Mouse (Mus musculus) heart, embryonic 12.5 days (tissue): ENCODE measurements around the gene Ppp3r1. TPM values are rescaled to one million over a fixed set of nuclear protein-coding genes. Genes with fewer than 3 reads are reported as not detected.

Experiments used
- ATAC-seq: fragments of 200-750 bp; cut with Nextera tagmentation; 2 replicates; pipeline ENCODE4 v1.8.0; 2017; ENCODE audit warnings: moderate TSS enrichment, moderate library complexity; ENCODE audit not compliant: insufficient number of reproducible peaks, low FRiP score
- H3K27ac ChIP-seq: fragments of 300-500 bp; sonication (generic); 2 replicates; pipeline ENCODE4 v1.5.1; 2016; ENCODE audit warnings: mild to moderate bottlenecking, moderate library complexity; ENCODE audit not compliant: poor library complexity, severe bottlenecking
- H3K27me3 ChIP-seq: fragments of 300-500 bp; sonication (generic); replicated peaks from 2 replicates; pipeline ENCODE4 v1.6.1; 2016; ENCODE audit warnings: mild to moderate bottlenecking, moderate library complexity
- H3K36me3 ChIP-seq: fragments of 300-500 bp; sonication (generic); 2 replicates; pipeline ENCODE4 v1.6.1; 2016; ENCODE audit warnings: mild to moderate bottlenecking, moderate library complexity
- H3K4me1 ChIP-seq: fragments of 300-500 bp; sonication (generic); replicated peaks from 2 replicates; pipeline ENCODE4 v1.6.1; 2016; ENCODE audit warnings: mild to moderate bottlenecking
- H3K4me2 ChIP-seq: fragments of 300-500 bp; sonication (generic); 2 replicates; pipeline ENCODE4 v1.6.1; 2016; ENCODE audit warnings: mild to moderate bottlenecking, moderate library complexity
- H3K4me3 ChIP-seq: fragments of 300-500 bp; sonication (generic); 2 replicates; pipeline ENCODE4 v1.5.1; 2016; ENCODE audit warnings: mild to moderate bottlenecking
- H3K9ac ChIP-seq: fragments of 300-500 bp; sonication (generic); 2 replicates; pipeline ENCODE4 v1.6.1; 2016; ENCODE audit warnings: mild to moderate bottlenecking, moderate library complexity
- H3K9me3 ChIP-seq: fragments of 300-500 bp; sonication (generic); replicated peaks from 2 replicates; pipeline ENCODE4 v1.6.1; 2016; ENCODE audit warnings: mild to moderate bottlenecking, moderate library complexity
- WGBS: fragments of 180-500 bp; shearing (Covaris S2); methylation state at CpG from one replicate; pipeline ENCODE4 v1.1.7; 2016; 5-methylcytosine and 5-hydroxymethylcytosine counted together
- polyA plus RNA-seq: library from polyadenylated mRNA; unstranded; fragments of >200 nt; fragmentation: Nextera tagmentation; extraction: Ambion mirVana; gene quantifications from 2 replicates; pipeline ENCODE4 v1.2.1, GENCODE M21; 2016

The Ppp3r1 gene
- polyA plus RNA-seq, 1 experiment from 2014 or later: 85.1 TPM

DNA sequence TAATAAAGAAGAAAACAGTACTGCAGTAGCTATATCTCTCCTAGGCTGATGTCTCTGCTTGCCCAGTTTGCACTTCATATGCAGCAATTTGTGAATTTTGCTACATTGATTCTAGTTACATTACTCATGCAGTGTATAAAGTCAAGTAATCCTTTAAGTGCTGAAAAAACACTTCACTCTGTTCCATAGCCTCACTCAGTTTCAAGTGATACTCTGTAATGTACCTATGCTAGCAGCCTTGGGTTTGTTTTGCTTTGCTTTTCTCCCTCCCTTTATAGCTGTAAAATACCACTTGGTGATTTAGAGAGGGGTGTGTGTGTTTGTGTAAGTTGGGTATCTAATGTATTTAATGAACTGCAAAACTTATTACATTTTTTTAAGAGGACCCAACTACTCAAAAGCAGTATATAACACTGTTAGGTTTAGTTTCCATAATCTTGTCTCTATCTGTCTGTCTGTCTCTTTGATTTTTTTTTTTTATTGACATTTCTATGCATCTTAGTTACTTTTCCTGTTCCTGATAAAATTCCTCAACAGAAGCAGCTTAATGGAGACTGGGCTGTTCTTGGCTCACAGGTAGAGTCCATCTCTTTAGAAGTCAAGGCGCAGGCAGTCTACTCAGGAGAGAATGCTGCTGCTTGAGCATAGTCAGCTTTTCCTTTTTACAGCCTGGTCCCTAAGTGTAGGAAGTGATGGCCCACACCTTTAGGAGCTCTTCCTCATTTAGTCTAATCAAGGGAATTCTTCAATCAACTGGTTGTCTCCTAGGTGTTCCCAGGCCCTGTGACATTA is 12.1 kb downstream of the Ppp3r1 start:
- no peak for ATAC-seq
- Histone ChIP-seq H3K4me1 (peaks cover 31% of the 10 kb centered on the region), H3K9ac (no peak overlapping the region), H3K36me3 (peaks cover 9% of the 10 kb centered on the region; the same call in 1 of the 2 replicates), H3K4me2 (no peak overlapping the region), H3K27ac (no peak overlapping the region), H3K9me3 (peaks cover 3% of the 10 kb centered on the region; the same call in 1 of the 2 replicates), H3K27me3 (no peaks in the 10 kb centered on the region), H3K4me3 (no peak overlapping the region)
- WGBS: 100% methylated on average over 1 of the region's 1 CpGs

DNA sequence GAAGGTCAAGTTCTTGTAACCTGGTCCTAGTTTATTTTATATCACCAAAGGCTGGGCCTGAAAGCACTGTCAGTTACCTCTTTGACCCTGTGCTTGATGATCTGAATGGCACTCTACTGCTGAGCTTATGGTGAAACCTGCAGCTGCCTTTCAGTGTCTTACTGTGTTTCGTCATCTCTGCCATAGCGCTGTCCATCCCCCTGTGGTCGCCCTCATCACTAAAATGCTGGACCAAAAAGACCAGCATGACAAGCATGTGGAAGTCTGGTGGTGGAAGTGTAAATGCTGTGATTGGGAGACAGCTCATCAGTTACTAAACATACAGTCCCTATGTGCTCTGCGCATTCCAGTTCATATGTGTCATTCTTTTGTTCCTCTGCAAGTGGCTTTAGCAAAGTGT is 13.2 kb downstream of the Ppp3r1 start:
- peaks cover 3% of the 10 kb centered on the region; the same call in 1 of the 2 replicates for H3K9me3 ChIP-seq
- H3K36me3 ChIP-seq: peaks cover 9% of the 10 kb centered on the region; the same call in 1 of the 2 replicates
- no peak overlapping the region for H3K27ac ChIP-seq
- no peaks in the 10 kb centered on the region for H3K27me3 ChIP-seq
- WGBS: 91% methylated on average over 4 of the region's 4 CpGs
- H3K9ac ChIP-seq: no peak overlapping the region
- no peak overlapping the region for H3K4me3 ChIP-seq
- peaks cover 24% of the 10 kb centered on the region for H3K4me1 ChIP-seq
- no peak for ATAC-seq
- no peak overlapping the region for H3K4me2 ChIP-seq

DNA sequence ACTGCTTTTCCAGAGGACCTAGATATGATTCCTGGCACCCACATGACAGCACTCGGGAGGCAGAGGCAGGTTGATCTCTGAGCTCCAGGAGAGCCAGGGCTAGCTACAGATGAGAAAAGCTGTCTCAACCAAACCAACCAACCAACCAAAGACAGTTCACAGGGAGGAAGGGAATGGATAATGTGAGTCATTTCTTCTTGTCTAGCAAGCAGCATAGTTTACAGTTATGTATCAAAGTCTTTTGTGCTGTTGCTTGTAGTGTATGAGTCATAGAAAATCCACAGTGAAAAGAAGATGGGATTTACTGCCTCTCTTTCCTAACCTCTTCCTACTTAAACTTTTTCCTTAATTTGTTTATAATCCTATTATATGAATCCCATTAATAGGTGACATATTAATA is 17.6 kb downstream of the Ppp3r1 start:
- H3K4me2 ChIP-seq: no peak overlapping the region
- peaks cover 3% of the 10 kb centered on the region; the same call in 1 of the 2 replicates for H3K9me3 ChIP-seq

DNA sequence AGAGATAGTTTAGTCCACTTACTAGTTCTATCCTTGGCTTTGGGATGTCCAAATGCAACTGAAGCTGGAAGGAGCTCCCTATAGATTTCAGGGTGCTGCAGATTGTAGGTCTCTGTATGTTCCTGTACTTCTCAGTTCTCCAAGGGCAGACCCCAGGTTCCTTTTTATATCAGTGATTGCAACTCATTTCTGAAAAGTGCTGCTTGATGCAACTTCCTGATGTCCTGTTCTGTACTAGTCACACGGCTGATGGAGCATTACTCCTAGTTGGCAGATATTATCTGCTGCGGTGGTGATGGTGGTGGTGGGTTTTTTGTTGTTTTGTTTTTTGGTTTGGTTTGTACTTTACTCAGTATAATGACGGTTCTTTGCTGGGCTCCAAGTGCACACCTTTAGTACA is 21.7 kb downstream of the Ppp3r1 start:
- WGBS: 77% methylated on average over 3 of the region's 3 CpGs
- H3K4me2 ChIP-seq: no peak overlapping the region
- no peak for ATAC-seq

More for the DNA sequence above, 17.6 kb downstream of the Ppp3r1 start:
- WGBS: 92% methylated on average over 1 of the region's 1 CpGs
- Histone ChIP-seq H3K27me3 (no peaks in the 10 kb centered on the region), H3K27ac (no peak overlapping the region), H3K36me3 (peaks cover 9% of the 10 kb centered on the region; the same call in 1 of the 2 replicates), H3K4me3 (no peak overlapping the region), H3K4me1 (peaks cover 8% of the 10 kb centered on the region; the same call in 1 of the 2 replicates), H3K9ac (no peak overlapping the region)
- no peak for ATAC-seq

DNA sequence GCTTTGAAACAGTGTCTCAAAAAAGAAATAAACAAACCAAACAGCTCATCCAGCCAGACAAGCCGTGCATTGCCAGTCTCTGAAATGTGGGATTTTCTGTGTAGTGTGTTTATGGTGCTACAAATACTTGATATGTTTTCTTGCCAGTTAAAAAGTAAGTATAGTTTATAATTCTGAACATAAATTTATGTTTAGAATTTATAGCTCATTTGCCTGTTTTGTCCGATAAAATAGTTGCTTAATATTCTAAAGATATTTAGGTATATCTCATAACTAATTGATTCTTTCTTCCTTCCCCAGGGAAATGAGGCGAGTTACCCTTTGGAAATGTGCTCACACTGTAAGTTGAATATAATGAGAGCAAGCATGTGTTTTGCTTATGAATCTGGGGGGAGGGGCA is 22.7 kb downstream of the Ppp3r1 start, which contains the start of gene Wdr92:
Gene Wdr92 (plus strand): TSS at position 301 of the 400 bp plus-strand sequence.
- Histone ChIP-seq H3K4me1 (no peaks in the 10 kb centered on the region), H3K4me2 (no peak within 1 kb of the TSS), H3K9me3 (no peaks in the 10 kb centered on the region), H3K27ac (no peak within 1 kb of the TSS), H3K4me3 (no peak within 1 kb of the TSS), H3K27me3 (no peaks in the 10 kb centered on the region), H3K36me3 (peaks cover 8% of the 10 kb centered on the region), H3K9ac (no peak within 1 kb of the TSS)
- WGBS: 89% methylated on average over 3 of the region's 3 CpGs
- no peak for ATAC-seq

More for the DNA sequence above, 21.7 kb downstream of the Ppp3r1 start:
- no peaks in the 10 kb centered on the region for H3K4me1 ChIP-seq
- no peaks in the 10 kb centered on the region for H3K9me3 ChIP-seq
- H3K36me3 ChIP-seq: peaks cover 8% of the 10 kb centered on the region
- H3K4me3 ChIP-seq: no peak overlapping the region
- H3K27ac ChIP-seq: no peak overlapping the region
- no peaks in the 10 kb centered on the region for H3K27me3 ChIP-seq
- no peak overlapping the region for H3K9ac ChIP-seq

DNA sequence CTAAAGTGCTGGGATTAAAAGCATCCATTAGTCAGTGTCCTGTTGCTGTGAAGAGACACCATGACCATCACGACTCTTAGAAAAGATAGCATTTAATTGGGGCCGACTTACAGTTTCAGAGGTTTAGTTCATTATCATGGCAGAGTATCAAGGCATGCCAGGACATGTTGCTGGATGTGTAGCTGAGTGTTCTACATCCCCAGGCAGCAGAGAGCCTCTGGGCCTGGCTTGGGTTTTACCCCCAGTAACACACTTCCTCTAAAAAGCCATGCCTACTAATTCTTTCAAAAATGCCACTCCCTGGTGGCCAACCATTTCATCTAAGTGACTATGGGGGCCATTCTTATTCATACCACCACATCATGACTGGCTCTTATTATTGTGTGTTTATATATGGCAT is 24.1 kb downstream of the Ppp3r1 start:
- 88% methylated on average over 2 of the region's 2 CpGs for WGBS
- Histone ChIP-seq H3K9me3 (no peaks in the 10 kb centered on the region), H3K9ac (no peak overlapping the region), H3K27me3 (no peaks in the 10 kb centered on the region), H3K27ac (no peak overlapping the region), H3K36me3 (peaks cover 8% of the 10 kb centered on the region), H3K4me1 (no peaks in the 10 kb centered on the region), H3K4me2 (no peak overlapping the region), H3K4me3 (no peak overlapping the region)
- no peak for ATAC-seq

DNA sequence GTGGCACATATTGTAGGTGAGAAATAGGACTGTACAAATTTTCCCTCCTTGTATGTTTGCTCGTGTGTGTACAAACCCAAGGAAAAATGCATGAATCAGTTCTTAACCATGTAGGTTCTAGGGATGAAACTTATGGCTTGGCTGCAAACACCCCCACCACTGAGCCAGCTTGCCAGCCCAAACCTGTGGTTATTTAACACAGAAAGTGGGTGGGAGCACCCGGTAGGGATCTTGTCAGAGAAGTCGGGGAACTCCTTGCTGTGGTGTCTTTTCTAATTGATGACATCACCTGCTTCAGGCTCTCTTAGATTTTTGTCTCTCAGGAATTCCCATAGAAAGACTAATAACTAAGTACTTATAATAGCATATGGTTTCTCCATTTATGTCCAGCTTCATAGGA is 28.6 kb downstream of the Ppp3r1 start:
- Histone ChIP-seq H3K4me2 (no peak overlapping the region), H3K4me1 (0 out of 2 replicates have a peak, but pooled peaks cover 2% of the 10 kb centered on the region), H3K4me3 (no peak overlapping the region), H3K27ac (no peak overlapping the region), H3K36me3 (peaks cover 8% of the 10 kb centered on the region), H3K9me3 (no peaks in the 10 kb centered on the region), H3K27me3 (no peaks in the 10 kb centered on the region), H3K9ac (no peak overlapping the region)
- WGBS: 83% methylated on average over 3 of the region's 3 CpGs
- ATAC-seq: no peak

DNA sequence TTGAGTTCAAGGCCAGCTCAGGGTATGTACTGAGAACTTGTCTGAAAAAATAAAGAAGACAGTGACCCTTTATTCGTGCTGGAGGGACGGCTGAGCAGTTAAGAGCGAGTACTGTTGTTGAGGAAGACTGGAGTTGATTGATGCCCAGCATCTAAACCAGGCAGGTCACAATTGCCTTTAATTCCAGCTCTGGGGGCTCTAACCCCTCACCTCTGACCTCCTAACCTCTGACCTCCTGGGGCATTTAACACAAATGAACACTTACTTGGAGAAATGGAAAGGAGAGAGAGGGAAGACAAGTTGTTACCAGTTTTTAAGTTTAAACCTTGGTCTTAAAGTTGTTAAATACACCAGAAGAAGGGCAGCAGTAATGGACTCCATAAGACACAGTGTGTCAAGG is 29.7 kb downstream of the Ppp3r1 start:
- 75% methylated on average over 3 of the region's 3 CpGs for WGBS
- no peak overlapping the region for H3K27ac ChIP-seq
- H3K27me3 ChIP-seq: no peaks in the 10 kb centered on the region
- H3K4me2 ChIP-seq: no peak overlapping the region
- H3K9me3 ChIP-seq: no peaks in the 10 kb centered on the region
- no peak overlapping the region for H3K9ac ChIP-seq
- no peak overlapping the region for H3K4me3 ChIP-seq
- H3K4me1 ChIP-seq: 0 out of 2 replicates have a peak, but pooled peaks cover 2% of the 10 kb centered on the region
- no peaks in the 10 kb centered on the region; the same call in 1 of the 2 replicates for H3K36me3 ChIP-seq
- ATAC-seq: no peak

DNA sequence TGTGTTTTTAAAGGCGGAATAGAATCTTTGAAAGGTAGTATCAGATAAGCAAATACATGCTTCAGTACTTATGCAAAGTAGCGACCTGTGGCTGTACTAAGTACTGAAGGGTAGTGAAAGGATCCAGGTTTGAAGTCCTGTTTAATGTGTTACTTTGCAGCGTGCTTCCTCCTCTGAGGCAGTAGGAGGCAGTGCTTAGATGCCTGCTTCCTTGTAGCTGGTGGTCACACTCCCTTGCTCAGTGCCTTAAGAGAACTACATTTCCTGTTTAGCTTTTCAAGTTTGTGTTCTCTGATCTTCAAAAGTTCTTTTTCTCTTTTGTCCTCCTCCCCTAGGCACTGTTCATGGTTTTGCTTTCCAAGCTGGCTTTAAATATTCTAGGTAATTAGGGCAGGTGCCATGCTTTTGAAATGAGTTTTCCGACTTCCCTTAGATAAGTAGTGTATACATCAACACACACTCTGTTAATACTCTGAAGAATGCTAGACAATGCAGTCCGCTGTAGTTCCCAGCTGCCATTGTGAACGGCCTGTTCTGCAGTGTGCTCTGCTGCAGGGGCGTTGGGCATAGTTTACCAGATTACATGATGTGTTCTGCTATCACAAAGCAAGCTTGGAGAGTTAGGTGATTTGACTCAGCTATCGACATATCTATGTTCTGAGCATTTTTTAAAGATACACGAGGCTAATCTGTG is 33.2 kb downstream of the Ppp3r1 start:
- Histone ChIP-seq H3K4me3 (no peak overlapping the region), H3K9me3 (no peaks in the 10 kb centered on the region), H3K27me3 (no peaks in the 10 kb centered on the region), H3K4me2 (no peak overlapping the region), H3K27ac (no peak overlapping the region), H3K4me1 (0 out of 2 replicates have a peak, but pooled peaks cover 2% of the 10 kb centered on the region), H3K9ac (no peak overlapping the region), H3K36me3 (peaks cover 28% of the 10 kb centered on the region)
- no peak for ATAC-seq
- 70% methylated on average over 9 of the region's 9 CpGs for WGBS

DNA sequence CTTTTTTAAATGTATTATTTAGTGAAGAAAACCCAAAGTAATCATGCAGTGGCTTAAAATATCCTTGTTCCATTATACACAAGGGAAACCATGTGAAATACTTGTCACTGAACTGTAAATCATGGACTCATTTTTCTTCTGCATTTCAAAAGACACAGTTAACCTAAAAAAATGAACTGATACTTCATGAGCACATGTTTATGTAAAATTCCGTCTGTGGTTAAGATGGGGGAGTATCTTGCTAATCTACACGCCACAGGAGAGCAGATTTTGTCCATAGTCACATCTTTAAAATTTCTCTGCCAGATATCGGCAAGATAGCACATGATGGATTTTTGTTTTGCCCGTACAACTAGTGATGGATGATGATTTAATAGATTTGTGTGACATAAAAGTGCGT is 40.1 kb downstream of the Ppp3r1 start:
- WGBS: 89% methylated on average over 5 of the region's 5 CpGs
- peaks cover 61% of the 10 kb centered on the region for H3K36me3 ChIP-seq

DNA sequence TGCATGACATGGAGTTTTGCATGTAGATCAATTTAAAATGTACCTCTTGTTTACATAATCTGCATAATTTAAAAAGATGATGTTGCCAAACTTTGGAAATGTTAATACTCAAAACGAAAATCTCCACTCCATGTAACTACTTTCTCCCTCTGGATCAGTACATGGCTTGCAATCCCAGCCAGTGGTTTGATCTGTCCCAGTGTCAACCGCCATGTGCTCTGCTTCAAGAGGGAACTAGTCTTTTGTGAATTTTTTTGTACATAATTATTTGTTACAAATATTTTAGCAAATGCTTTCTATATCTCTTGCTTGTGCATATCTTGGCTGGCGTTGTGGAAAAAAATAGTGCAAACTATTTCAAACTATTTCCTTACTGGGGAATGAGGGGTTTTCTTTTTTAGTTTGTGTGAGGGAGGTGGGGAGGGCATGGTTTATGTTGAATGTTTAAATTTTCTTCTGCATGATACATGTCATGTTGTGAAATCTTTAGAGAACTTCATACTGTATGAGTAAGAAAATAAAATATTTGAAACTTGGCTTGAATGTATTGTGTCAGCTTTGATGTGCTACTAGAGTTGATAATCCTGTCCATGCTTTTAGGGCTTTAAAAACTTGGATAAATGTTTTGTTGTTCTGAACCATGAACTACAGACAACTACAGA is 40.9 kb downstream of the Ppp3r1 start:
- H3K9ac ChIP-seq: no peak overlapping the region

More for the DNA sequence above, 40.1 kb downstream of the Ppp3r1 start:
- H3K27me3 ChIP-seq: no peaks in the 10 kb centered on the region
- H3K27ac ChIP-seq: no peak overlapping the region
- no peak overlapping the region for H3K4me2 ChIP-seq
- H3K4me1 ChIP-seq: no peaks in the 10 kb centered on the region
- H3K9me3 ChIP-seq: no peaks in the 10 kb centered on the region
- no peak overlapping the region for H3K9ac ChIP-seq
- no peak for ATAC-seq
- no peak overlapping the region for H3K4me3 ChIP-seq

More for the DNA sequence above, 40.9 kb downstream of the Ppp3r1 start:
- no peak for ATAC-seq
- Histone ChIP-seq H3K4me1 (no peaks in the 10 kb centered on the region), H3K27ac (no peak overlapping the region), H3K36me3 (peaks cover 60% of the 10 kb centered on the region), H3K4me3 (no peak overlapping the region), H3K27me3 (no peaks in the 10 kb centered on the region), H3K9me3 (no peaks in the 10 kb centered on the region), H3K4me2 (no peak overlapping the region)
- 87% methylated on average over 3 of the region's 3 CpGs for WGBS
